Mouse (Mus musculus) frontal cortex, adult 2 months (tissue): Measurements from ENCODE around the gene Jag2. TPM values are rescaled to one million over a fixed set of nuclear protein-coding genes. Genes with fewer than 3 reads are reported as not detected.

Experiments used
- DNase-seq, 2 experiments: peaks; one replicate each; pipeline ENCODE4 v3.0.0; 2022; ENCODE audit warnings: low spot score in 1 of 2; ENCODE audit errors: extremely low spot score in 1 of 2
- polyA plus RNA-seq: library from polyadenylated mRNA; depleted of rRNA; stranded (reverse); fragments of >200 nt; gene quantifications from 2 replicates; pipeline ENCODE4 v1.2.3, GENCODE M21; 2012

Jag2 gene
- polyA plus RNA-seq, 1 experiment, result 48.3 TPM

DNA sequence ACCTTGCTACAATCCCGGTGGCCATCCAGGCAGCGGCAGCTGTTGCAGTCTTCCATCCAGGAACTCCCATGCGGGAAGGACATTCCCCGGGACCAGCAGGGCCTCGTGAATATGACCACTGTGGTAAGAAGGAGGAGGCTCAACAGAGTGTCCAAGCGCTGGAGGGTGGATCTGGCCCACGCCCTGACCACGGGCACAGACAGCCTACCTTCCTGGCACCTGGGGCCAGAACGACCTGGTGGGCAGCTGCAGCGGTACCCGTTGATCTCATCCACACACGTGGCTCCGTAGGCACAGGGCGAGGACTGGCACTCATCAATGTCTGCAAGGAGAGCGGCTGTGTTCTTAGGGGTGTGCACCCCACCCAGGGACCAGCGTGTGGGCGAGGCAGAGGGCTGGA, 17.9 kb downstream of the Jag2 start:
- no peak for DNase-seq

DNA sequence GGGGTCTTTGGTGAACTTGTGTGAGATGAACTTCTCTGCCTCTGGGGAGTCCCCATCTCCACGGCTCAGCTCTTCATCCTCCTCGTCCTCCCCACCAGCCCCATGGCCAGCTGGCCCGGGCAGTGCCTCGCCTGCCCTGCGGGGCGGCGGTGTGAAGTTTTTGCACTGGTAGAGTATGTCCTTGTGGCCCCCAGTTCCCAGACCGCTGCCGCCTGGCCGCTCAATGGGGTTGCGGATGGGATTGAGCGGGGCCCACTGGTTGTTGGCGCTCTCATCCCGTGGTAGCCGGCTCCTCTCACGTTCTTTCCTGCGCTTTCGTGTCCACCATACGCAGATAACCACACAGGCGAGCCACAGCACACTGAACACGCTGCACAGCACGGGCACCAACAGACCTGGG, 20.6 kb downstream of the Jag2 start:
- DNase-seq, result no peak

DNA sequence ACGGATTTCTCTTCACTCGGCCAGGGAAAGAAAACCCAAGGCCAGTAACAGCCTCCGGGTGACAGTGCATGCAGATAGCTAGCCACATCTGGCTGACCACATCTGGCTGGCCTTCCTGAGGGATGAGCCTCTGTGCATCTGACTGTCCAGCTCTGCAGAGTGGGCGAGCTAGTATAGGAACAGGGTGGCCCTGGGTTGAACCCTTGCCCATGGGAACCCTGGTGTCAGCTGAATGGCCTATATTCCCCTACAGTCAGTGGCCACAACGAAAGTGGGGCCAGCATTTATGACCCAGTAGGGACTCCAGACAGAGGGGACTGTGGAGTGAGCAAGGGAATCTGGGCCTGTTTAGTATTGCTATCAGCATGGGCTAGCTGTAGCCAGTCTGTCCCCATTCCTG, 24.6 kb downstream of the Jag2 start:
- DNase-seq, result no peak

DNA sequence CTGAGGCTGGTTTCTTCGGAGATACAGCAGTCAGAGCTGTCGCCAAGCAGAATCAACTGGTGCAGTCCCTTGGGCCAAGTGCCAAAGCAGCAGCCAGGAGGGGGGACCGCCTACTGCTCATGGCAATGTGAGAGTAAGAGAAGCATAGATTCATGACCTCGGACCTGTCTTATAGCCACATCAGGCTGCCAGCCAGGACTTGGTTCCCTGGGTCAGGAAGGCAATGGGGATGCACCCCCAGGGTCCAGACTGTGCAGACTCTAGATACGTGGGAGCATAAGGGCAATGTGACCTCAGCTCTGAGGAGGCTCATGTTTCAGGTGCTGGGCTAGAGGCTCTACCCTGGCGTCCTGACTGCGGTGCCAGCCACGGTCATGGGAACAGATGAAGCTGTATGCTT, 25.6 kb downstream of the Jag2 start:
- DNase-seq, result no peak

DNA sequence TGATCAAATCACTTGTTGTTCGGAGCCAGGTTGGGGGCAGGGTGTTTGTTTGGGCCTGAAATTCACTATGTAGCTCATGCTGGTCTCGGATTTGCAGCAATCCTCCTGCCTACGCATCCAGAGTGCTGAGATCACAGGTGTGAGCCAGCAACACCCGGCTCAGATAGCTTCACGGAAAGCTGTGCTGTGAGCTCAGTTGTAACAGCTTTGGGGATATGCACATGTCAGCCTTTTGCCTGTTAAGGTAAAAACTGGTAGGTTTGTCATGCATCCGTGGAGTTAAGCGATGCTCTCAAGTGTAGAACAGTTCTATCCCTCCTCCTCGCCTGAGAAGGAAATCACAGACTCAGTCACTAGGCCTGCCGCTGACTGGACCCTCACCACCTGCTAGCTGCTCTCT, 28.9 kb downstream of the Jag2 start:
- peak; percentile 73 to 76 for DNase-seq

DNA sequence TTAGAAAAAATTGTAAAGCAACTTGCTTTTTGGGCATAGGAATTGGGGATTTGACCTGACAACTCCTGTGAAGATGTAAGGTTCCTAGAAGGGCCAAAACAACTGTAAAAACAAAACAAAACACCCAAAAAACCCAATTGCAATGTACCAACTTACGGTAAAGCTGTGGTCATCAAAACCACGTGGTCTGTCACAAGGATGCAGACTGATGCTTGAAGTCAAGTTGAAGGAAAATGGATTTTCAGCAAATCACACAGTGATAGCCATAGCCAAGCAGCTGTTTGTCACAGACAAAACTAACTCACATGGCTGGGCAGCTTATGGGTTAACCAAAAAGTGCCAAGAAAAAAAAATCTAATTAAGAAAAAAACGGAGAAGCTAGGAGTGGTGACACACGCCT, 30.6 kb downstream of the Jag2 start:
- no peak for DNase-seq

DNA sequence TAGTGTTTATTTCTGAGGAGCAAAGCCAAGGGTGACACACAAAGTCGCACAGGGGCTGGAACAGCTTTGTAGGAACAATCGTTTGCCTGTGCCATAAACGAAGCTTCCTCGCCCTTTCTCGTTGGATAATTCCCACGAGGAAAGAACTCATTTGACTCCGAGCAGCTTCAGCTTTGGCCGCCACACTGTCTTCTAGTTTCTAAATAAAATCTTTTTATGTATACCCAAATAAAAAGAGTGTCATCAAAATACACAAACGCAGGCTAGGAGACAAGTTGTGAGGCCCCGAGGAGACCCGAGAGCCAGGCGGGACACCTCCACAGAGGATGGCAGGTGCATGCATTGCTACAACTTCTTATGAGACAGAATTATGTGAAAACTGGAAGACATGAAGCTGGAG, 31.2 kb downstream of the Jag2 start:
- DNase-seq, result no peak

DNA sequence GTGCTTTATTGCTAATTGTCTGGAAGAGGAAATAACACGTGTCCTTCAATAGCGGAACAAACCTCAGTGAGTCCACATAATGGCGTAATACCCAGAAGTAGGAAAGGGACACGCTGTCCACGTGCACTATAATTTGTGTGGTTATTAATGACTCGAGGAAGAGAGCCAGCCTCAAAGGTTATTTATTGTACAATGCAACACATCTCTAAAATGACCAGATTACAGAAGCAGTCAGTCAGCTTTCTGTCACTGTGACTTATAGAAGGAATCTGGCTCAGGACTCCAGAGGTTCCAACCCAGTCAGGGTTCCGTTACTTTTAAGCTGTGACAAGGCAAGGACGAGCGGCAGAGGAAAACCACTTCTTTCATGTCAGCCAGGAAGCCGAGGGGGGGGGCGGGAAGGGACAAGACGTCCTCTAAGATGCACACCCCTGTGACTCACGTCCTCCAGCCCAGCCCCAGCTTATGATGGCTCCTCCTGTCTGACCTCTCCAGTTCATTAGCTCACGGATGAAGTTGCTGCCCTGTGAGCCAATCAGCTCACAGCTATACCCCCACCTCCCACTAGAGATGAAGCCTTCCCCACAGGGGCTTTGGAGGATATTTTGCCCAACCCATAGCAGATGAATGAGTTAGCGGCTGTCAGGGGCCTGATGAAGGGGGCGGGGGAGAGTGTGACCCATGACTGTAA, 31.9 kb downstream of the Jag2 start:
- DNase-seq, result no peak

DNA sequence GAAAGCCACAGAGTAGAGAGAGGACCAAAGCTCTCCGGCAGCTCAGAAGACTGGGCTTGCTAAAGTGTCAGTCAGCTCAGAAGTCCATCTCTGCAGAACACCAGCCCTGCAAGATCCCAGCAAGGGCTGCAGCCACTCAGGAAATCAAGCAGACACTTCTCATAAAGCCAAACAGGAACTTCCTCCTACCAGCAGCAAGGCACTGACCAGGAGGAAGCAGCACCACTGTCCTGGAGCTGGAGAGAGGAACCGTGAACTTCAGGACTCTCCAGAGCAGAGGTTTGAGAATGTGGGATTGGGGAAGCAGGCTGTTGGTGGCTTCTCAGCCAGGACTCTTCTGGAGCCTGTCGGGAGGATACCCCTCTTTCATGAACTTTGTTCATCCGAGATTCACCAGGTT, 34.6 kb downstream of the Jag2 start:
- no peak for DNase-seq

DNA sequence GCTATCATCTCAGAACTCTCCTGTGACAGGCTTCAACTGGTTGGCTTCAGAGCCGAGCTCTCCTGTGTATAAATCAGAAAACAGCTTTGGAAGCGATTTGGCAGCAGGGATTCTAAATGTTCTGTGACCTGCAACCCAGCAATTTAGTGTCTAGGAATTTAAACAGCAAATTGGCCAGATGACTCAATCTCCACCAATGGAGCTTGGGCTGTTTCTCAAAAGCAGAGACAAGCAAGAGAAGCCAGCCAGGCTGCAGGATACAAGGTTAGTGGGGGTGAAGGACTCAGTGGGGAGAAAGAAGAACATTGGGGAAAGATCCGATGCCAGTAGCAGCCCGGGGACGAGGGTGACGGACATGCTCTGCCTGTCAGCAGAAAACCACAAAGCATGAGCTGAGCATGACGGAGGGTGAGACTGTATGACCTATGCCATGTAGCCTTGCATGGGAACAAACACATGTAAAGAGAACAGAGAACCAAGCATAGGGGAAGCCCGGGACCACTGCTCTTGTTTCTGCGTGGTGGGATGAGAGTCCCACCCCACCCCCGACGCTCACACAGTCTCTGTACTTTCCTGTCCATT, 35.2 kb downstream of the Jag2 start:
- no peak for DNase-seq

DNA sequence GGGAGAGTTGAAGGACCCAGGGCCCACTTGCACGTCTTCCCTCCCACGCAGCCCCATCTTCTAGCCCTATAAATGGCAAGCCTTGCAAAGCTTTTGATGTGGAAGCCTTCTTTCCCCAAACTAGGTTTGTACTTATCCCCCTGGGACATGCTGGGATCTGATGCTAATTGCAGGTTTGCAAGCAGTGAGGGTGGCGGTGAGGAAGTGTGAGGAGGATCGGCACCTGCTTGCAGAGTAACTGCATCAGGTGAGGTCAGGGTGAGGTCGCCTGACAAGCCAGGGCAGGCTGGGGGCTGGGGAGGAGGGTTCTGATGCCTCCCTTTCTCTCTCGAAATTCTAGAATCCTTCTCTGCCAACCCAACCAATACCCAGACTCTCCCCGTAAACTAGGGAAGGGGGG, 44.1 kb downstream of the Jag2 start:
- DNase-seq, result no peak

DNA sequence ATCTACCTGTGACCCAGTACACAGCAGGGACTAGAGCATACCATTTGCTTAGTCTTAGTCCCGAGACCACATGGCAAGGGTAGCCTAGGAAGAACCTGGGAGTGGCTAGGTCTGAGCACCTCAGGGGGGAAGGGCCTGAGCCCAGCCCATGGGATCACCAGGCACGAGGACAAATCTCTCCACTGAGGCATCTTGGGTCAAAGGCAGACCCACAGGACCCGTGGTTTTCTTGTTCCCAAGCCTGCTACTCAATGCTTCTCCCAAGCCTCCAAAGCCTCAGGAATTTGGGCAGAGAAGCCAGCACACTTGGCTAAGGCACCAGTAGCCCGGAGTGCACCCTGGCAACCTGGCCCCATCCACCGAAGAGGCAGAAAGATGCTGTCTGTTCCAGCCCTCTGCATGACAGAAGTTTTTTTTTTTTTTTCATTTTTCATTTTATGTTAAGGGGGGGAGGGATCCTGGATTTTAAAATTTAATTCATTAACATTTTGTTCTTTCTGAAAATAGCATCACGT, 48.2 kb downstream of the Jag2 start:
- no peak for DNase-seq

DNA sequence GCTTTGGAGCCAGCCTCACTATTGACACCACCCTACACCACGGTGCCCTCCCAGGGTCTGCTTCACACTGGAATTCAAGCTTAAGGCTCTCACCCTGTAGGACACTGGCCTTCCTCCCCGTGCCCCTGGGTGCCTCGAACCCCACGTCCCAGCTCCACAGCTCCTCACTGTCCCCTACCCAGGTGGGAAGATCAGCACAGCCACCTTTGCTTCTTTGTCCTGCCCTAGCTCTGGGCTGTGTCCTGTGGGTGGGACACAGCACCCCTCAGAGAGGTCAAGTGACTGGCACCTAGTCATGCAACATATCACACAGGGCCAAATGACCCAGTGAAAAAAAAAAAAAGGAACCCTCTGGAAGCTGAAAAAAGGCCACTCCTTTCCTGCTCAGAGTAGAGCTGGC, 48.9 kb downstream of the Jag2 start:
- DNase-seq, result no peak

DNA sequence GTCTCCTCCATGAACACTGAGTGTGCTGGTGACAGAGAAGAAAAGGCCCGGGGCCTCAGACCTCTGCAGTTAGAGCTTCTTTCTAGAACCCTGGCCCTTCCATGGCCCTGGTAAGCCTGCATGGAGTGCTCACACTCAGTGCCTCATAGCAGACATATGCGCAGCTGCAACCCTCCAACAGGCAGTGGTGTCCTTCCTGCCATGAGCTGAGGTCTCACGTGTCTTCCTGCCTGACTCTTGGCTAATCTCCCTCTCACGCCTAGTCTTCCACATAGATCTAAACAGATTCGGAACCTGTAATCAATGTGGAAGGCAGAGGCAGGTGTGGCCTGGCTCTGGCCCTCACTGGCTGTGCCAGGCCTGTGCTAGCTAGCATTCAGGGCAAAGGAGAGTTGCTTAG, 49.8 kb downstream of the Jag2 start:
- DNase-seq, result no peak

DNA sequence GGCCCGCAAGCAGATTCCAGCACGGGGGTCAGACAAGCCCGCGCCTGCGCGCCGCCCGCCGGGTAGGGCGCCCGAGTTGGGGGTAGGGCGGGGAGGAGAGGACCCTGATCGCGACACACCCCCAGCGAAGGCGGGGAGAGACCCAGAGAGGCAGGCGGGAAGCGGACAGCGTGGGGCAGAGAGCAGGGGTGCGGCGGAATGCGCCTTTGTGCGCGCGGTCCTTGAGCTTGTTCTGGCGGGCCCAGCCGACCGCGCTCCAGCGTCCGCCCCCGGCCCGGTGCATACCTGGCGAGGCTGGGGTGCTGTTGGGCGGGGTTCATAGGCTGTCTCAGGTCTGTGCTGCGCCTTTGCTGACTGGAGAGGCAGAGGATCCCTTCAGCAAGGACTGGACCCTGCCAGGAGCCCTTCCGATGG, 52.0 kb downstream of the Jag2 start:
- no peak for DNase-seq

DNA sequence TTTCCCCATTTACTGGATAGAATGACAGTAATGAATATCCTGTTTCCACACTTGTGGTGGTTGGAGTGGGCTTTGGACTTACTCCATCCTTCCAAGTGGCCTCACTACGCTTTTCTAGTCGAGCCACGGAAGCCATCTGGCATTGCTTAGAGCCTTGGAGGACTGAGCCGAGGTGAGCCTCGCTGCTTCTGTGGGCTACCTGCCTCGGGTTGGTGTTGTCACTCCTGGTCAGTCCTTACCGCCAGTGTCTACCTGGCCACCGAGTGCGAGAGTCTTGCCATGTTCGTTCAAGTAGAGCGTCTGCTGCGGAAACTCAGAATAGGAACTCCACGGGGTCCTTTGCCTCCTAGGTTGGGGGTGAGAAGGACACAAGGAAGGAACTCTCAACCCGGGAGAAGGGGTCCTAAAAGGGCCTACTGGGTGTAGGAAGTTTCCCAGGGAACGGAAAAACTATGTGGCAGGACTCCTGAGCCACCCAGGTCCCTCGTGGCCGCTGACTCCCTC, 52.5 kb downstream of the Jag2 start:
- DNase-seq, result no peak

DNA sequence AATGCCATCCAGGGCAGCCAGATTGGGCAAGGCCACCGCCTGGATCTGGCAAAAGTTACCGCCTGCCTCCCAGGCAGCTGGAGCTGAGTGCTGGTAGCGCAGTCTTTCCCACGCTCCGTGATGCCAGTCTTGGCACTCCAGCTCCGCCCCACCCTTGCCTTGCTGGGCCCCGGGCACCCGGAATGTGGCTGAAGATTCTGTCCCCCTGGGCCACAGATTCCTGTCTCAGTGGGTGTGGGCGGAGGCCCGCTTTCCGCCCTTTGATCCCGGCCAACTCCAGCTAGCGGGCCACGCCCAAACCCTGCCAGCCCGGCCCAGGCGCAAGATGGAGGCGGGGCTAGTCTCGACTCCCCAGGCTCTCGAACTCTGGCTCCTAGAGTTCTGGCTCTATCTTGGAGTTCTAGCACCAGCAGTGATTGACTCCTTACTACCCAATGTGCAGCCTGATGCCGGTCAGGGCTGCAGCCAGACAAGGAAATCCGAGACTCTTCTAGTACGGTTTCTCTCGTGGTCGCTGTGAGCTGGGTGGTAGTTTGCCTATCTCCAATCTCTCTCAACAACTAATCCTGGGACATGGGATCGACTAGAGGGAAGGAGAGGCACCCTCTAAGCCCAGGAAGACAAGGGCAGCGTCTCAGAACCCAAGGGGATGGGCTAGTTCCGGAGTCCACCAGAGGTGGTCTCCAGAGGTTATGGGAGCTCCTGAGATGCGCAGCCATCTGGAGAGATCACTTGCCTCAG, 53.1 kb downstream of the Jag2 start:
- peak in 1 of 2 experiments; percentile 48 for DNase-seq

DNA sequence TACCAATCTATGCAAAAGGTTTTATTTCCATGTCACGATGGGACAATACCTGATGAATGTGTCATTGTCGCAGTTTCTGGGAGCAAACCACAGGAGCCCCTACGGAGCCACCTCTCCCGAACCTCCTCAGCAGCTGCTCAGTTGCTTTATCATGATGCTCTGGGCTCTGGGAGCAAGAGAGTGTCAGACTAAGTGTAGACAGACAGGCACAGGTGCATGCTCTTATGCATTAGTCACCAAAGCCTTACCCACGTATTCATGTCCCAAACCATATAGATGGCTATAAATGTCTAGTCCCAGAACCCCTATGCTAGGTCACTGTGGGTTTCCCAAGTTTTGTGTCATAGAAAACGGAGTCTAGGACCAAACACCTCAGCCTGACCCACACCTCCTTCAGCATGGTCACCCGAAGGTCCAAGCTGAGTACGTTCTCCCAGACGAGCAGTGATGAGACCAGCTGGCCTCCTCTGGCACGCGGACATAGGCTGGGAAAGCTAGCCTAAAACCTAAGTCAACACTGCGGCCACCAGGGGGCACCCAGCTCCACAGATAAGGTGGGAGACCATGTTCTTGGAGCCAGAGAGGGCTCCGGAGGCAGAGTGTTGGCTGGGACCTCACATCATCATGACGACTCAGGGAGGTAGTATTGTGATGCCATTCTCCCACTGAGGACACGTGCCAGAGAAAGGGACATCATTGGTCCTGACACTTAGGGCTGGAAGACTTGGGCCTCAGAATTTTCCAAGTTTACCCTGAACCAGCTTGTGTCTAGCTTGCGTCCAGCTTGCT, 54.2 kb downstream of the Jag2 start:
- peak; percentile 55 to 92 for DNase-seq

DNA sequence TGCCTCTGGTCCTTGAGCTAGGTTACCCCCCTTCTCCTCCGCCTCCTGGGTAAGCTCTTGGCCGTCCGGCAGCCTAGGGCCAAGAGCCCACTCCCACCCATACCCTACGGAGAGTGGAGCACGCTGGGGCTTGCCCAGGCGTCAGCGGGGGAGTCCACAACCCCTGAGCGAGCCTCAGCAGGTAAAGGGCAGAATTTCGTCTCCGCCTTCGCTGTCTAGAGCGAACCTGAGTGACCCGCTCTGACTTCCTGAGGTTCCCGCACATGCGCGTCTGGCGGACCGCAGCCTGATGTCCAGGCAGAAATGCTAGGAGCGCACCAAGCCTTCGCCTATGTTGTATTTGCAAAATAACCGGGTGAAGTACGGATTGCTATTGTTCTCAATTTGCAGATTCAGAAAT, 55.4 kb downstream of the Jag2 start:
- no peak for DNase-seq

DNA sequence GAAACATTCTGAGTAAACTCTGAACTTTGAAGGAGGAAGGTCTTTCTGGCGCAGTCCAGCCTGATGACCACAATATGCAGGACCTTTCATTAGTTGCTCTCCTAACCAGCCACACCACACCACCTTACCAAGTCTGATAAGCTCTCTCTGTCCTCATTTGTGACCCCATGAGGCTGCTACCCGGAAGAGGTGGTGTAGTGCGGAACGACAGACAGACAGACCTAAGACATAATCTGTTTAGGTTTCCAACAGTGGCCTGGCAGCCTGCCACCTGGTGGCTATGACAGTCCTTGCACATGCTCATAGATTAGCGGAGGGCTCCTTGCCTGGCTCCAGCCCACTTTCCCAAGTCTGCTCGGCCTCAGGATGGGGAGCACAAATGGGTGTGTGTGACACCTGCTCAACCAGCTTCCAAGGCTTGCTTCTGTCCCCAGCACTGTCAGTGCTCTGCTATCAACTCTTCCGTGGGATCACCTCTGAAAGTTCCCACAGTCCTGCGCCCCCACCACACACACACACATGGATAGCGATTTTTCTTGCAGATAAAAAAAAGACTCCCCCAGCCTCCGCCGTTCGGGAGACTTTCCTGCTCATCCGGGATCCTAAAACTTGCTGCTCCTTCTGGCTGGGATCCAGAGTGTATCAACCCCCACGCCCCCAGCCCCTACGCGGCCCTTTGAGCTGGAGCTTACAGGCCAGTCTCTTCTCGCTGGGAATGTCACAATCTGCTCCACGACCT, 56.0 kb downstream of the Jag2 start:
- peak; percentile 21 to 69 for DNase-seq
